Mouse (Mus musculus): Measurements from ENCODE around the gene Gm7544. TPM values are rescaled to one million over a fixed set of nuclear protein-coding genes. Genes with fewer than 3 reads are reported as not detected.
"Not testable (repeated sequence)": the region's sequence is repeated elsewhere in the genome, so short reads cannot be mapped to it uniquely, and the experiment has no call there.

The Gm7544 gene
- polyA plus RNA-seq, 1 experiment from 2014 or later, result not detected

DNA sequence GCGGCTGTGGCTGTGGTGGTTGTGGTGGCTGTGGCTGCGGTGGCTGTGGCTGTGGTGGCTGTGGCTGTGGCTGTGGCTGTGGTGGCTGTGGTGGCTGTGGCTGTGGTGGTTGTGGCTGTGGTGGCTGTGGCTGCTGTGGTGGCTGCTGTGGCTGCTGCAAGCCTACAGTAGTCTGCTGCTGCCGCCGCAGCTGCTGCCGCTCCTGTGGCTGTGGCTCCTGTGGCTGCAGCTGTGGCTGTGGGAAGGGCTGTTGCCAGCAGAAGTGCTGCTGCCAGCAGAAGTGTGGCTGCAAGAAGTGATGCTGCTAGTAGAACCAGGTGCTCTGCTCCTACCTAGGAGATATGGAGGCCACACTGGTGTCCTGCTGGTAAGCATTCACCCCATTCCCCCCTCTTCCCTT lies 42.4 kb downstream of the Gm7544 start:
- not testable (repeated sequence) for H3K36me3 ChIP-seq; ATAC-seq (ENCODE audit: insufficient number of reproducible peaks, low FRiP score); H3K4me3 ChIP-seq; H3K4me1 ChIP-seq (replicated peaks); H3K4me2 ChIP-seq; H3K9me3 ChIP-seq (replicated peaks); H3K27me3 ChIP-seq (replicated peaks); H3K9ac ChIP-seq; H3K27ac ChIP-seq (ENCODE audit: poor library complexity, severe bottlenecking)
- 96% methylated on average over 5 of the region's 5 CpGs for WGBS

DNA sequence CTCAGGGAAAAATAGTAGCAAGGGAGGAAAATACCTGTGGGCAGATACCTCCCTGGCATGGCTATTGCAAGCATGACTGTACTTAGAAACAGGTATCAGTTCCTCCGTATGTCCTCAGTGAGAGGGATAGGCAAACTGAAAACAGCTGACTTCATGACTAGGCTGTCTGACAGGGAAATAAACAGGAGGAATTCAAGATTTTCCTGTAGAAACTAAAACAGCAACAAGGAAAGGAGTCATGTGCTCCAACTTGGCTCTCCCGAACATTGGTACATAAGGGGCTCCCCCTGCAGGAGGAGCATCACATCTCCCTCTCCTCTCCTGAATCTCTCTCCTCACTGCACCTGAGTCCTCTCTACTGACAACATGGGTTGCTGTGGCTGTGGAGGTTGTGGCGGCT lies 42.8 kb downstream of the Gm7544 start, which contains the start of gene A030005L19Rik:
A030005L19Rik (plus strand) TSS at position 301 of the 400 bp plus-strand sequence.
- Histone ChIP-seq H3K4me1 (replicated peaks) (peaks cover 4% of the 10 kb centered on the region; the same call in 1 of the 2 replicates), H3K9ac (no peak within 1 kb of the TSS), H3K27ac (ENCODE audit: poor library complexity, severe bottlenecking) (no peak within 1 kb of the TSS), H3K36me3 (peaks cover 3% of the 10 kb centered on the region; the same call in 1 of the 2 replicates), H3K4me3 (no peak within 1 kb of the TSS), H3K27me3 (replicated peaks) (no peaks in the 10 kb centered on the region), H3K9me3 (replicated peaks) (no peaks in the 10 kb centered on the region), H3K4me2 (no peak within 1 kb of the TSS)
- no peak for ATAC-seq (ENCODE audit: insufficient number of reproducible peaks, low FRiP score)
- WGBS, result 86% methylated on average over 3 of the region's 3 CpGs

DNA sequence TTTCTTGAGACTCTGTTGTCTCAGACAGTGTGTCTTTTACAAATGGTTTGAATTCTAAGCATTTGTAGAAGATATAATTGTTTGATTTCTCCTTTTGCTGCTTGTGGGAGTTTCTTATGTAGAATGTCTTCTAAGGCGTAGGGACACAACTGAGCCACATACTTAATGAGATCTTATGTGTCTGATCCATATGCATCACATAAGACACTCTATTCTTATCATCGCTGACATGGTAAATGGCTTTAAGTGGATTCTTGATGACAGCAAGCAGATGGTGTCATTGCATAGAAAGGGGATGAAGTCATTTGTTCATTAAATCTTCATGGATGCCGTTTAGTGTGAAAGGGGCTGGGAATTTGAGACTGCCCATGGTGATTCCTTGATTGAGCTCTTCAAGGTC lies 49.9 kb downstream of the Gm7544 start:
- no peaks in the 10 kb centered on the region for H3K9me3 ChIP-seq (replicated peaks)
- no peak for ATAC-seq (ENCODE audit: insufficient number of reproducible peaks, low FRiP score)
- WGBS, result 55% methylated on average over 3 of the region's 3 CpGs

More for the DNA sequence above, 49.9 kb downstream of the Gm7544 start:
- Histone ChIP-seq H3K4me2 (no peak overlapping the region), H3K9ac (no peak overlapping the region), H3K36me3 (peaks cover 27% of the 10 kb centered on the region), H3K27ac (ENCODE audit: poor library complexity, severe bottlenecking) (no peak overlapping the region), H3K4me1 (replicated peaks) (0 out of 2 replicates have a peak, but pooled peaks cover 15% of the 10 kb centered on the region), H3K4me3 (no peak overlapping the region), H3K27me3 (replicated peaks) (no peaks in the 10 kb centered on the region)

Other genes with a start within 250 kb of the Gm7544 start
- 207 and 208 TPM in 2 replicates for gene Mff, start 231.1 kb downstream of the Gm7544 start, polyA plus RNA-seq (2016; fragmentation: Nextera tagmentation; extraction: Ambion mirVana)
- 0.17 TPM in 1 of 2 replicates, not detected in the other for gene Tm4sf20, start 187.6 kb downstream of the Gm7544 start, polyA plus RNA-seq (2016; fragmentation: Nextera tagmentation; extraction: Ambion mirVana)
- gene Gm47791, start 184.8 kb downstream of the Gm7544 start, polyA plus RNA-seq (2016; fragmentation: Nextera tagmentation; extraction: Ambion mirVana), result not detected in 2 replicates
- 46.4 and 47.0 TPM in 2 replicates for gene Agfg1, start 116.5 kb downstream of the Gm7544 start, polyA plus RNA-seq (2016; fragmentation: Nextera tagmentation; extraction: Ambion mirVana)
- gene A030005L19Rik, start 42.7 kb downstream of the Gm7544 start, polyA plus RNA-seq (2016; fragmentation: Nextera tagmentation; extraction: Ambion mirVana), result 0.29 TPM in 1 of 2 replicates, not detected in the other
- gene A030014E15Rik, start 31.1 kb downstream of the Gm7544 start, polyA plus RNA-seq (2016; fragmentation: Nextera tagmentation; extraction: Ambion mirVana), result not detected in 2 replicates
- gene Gm6217, start 24.6 kb downstream of the Gm7544 start, polyA plus RNA-seq (2016; fragmentation: Nextera tagmentation; extraction: Ambion mirVana), result not detected in 2 replicates
- gene A030003K21Rik, start 12.6 kb downstream of the Gm7544 start, polyA plus RNA-seq (2016; fragmentation: Nextera tagmentation; extraction: Ambion mirVana), result not detected in 2 replicates
- gene Gm47955, start 4.3 kb upstream of the Gm7544 start, polyA plus RNA-seq (2016; fragmentation: Nextera tagmentation; extraction: Ambion mirVana), result not detected in 2 replicates
- not detected in 2 replicates for gene Gm47959, start 44.5 kb upstream of the Gm7544 start, polyA plus RNA-seq (2016; fragmentation: Nextera tagmentation; extraction: Ambion mirVana)
- 2.3 and 2.7 TPM in 2 replicates for gene Slc19a3, start 82.4 kb upstream of the Gm7544 start, polyA plus RNA-seq (2016; fragmentation: Nextera tagmentation; extraction: Ambion mirVana)
- not detected in 2 replicates for gene Krtap28-10, start 86.5 kb upstream of the Gm7544 start, polyA plus RNA-seq (2016; fragmentation: Nextera tagmentation; extraction: Ambion mirVana)
- not detected in 2 replicates for gene Gm47969, start 88.9 kb upstream of the Gm7544 start, polyA plus RNA-seq (2016; fragmentation: Nextera tagmentation; extraction: Ambion mirVana)
- not detected in 2 replicates for gene A030005K14Rik, start 103.4 kb upstream of the Gm7544 start, polyA plus RNA-seq (2016; fragmentation: Nextera tagmentation; extraction: Ambion mirVana)
- gene Krtap28-13, start 104.9 kb upstream of the Gm7544 start, polyA plus RNA-seq (2016; fragmentation: Nextera tagmentation; extraction: Ambion mirVana), result not detected in 2 replicates
- gene Ccl20, start 160.8 kb upstream of the Gm7544 start, polyA plus RNA-seq (2016; fragmentation: Nextera tagmentation; extraction: Ambion mirVana), result 0.21 and 0.66 TPM in 2 replicates
- gene Daw1, start 203.7 kb upstream of the Gm7544 start, polyA plus RNA-seq (2016; fragmentation: Nextera tagmentation; extraction: Ambion mirVana), result not detected in 2 replicates